Mouse (Mus musculus): ENCODE measurements at regions not wholly inside any gene's neighbourhood (a gene's known extent, or its start where the extent isn't known, plus 50 kb on each side); places are given as distances from the start of the nearest gene placed in this dataset.
A peak's percentile ranks its signal among the peaks of the same experiment; 100 is the strongest.

DNA sequence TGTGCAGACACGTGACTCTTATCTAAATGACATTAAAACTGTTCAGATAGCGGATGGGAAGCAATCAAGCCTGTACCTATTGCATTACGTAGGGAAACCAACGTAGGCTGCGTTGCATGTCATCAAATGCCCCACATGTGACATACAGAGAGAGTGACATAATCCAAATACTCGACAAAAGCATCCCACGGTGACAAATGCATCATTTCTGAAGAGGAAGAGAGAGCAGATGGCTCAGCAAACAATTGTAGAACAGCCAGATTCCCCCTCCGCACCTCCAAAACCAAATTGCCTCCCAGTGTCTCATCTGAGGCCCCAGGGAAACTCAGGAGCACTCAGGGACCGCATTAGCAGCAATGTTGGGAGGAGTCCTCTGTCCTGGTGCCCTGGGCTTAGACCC is 163.4 kb upstream of the Nr4a3 start:
- DNase-seq (ENCODE audit: low spot score), result no peak

DNA sequence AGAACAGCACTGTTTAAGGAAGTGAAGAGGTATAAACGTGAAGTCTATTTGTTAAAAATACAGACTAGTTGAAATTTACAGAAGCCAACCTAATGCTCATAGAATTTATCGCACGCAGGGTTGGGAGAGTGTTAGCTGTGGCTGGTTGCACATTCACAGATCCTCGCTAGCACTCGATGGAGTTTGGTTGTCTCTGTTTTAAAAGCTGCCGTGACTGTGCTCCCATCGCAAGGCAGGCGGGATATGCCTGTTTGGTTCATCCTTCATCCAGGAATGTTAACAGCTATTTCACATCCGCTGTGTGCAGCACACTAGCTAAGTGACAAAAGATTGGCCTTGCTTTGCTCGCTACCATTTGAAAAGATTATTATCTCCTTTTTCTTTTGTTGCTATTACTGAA is 162.9 kb upstream of the Nr4a3 start:
- peak; percentile 29 for DNase-seq (ENCODE audit: low spot score)

DNA sequence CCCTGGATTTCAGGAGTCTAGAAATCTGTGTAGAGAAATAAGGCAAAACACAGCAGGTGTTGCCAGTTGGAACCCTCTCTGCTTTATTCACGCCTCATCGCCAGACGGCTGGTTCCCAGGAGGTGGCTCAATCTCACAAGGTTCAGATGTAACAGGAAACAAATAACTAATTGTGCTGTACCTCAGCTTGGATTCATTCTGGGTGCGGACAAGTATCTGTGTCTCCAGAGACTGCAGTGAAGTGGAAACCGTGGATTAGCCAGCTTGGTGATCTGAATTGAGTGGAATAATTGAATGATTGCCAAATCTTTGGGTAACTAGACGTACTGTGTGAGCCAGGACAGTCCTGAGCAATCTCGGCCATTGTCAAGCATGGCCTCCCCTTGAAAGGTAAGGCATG is 145.4 kb upstream of the Nr4a3 start:
- DNase-seq (ENCODE audit: low spot score), result no peak

DNA sequence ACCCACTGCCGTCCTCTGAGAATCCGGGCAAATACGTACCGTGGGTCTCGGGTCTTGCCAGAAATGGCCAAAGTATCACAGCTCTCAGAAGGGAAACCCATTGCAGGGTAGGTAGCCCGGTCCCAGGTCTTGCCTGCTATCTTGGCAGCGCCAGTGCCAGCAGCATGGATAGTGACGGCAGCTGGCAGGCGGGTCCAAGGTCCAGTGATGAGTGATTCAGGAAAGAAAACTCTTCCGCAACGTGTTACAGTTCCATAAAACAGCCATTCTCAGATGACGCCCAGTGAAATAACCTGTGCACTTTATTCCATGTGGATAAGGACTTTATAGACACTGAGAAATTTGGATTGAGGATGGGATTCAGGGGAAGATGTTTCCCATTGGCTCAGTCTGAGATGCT is 142.2 kb upstream of the Nr4a3 start:
- DNase-seq (ENCODE audit: low spot score), result no peak

DNA sequence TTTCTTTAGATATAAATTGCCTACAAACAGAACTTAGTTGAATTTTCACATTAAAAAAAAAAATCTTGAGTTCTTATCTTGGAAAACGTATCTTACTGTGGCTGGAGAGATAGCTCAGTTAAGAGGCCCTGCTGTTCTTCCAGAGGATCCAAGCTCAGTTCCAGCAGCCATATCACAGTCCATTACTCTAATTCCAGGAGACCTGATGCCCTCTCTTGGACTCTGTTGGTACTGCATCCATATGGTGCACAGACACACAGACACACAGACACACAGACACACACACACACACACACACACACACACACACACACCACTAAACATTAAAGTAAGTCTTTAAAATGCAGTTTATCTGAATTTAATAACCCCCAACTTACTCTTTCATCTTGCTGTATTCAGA is 132.7 kb upstream of the Nr4a3 start:
- DNase-seq (ENCODE audit: low spot score), result peak; percentile 14

DNA sequence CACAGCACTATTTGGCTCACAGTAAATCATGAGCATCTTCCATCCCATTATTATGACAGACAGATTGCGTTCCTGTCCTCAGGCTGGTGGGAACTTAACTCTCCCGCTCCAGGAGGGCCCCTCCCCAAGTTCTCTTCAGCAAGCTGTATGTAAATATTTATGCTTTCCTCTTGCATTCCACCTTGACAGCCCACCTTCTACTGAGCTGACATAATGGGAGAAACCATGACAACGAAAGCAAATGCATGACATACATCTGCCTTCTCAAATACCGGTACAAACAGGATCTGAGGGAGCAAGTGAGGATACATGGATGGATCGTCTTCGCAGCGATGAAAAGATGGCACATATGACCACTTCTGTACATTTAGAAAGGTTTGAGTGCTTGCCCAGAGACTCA is 125.4 kb upstream of the Nr4a3 start:
- DNase-seq (ENCODE audit: low spot score), result no peak

DNA sequence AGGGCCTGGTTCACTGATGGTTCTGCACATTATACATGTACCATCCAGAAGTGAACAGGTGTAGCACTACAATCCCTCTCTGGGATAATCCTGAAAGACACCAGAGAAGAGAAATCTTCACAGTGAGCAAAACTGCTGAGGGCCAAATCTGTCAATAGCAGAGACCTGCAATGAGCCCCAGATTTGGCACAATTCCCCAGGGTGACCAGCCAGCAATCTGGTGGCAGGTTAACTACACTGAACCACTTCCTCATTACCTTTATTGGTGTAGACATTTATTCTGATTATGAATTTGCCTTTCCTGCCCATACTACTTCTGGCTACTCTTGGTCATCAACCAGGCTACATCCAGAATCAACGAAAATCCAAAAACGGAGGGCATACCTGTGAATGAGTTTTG is 113.5 kb upstream of the Nr4a3 start:
- no peak for DNase-seq (ENCODE audit: low spot score)

DNA sequence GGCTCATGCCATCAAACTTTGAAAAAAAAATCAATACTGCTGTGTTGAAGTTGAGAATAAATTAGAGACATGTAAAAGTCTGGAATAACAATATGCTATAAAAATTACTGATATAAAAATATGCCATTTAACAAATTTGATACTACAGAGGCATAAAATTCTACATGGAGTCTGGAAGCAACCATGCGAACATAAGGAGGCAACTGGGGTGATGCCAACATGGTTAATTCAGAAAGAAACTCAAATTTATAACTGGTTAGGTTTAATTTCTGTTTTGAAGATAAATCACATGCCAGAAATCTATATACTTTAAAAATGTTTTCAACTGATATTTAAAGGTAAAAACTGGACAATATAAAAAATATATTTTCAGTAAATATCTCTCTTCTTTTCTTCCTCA is 111.4 kb upstream of the Nr4a3 start:
- no peak for DNase-seq (ENCODE audit: low spot score)

DNA sequence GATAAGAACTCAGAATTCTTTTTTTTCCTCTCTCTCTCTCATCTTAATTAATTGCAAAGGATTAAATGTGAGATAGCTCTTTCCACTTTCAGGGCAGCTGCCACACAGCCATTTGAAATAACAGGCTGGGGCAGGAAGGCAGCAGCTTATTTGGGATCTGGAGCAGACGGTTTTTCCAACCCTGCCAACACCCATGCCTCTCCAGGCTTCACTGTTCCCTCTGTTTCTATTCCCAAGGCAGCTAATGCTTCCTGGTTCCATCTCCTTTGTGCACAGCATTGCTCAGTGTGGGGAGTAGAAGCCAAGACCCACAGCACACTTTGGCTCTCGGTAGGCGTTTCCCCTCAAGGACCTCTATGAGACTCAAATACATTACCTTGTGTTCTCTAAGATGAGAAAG is 109.4 kb upstream of the Nr4a3 start:
- DNase-seq (ENCODE audit: low spot score), result no peak

DNA sequence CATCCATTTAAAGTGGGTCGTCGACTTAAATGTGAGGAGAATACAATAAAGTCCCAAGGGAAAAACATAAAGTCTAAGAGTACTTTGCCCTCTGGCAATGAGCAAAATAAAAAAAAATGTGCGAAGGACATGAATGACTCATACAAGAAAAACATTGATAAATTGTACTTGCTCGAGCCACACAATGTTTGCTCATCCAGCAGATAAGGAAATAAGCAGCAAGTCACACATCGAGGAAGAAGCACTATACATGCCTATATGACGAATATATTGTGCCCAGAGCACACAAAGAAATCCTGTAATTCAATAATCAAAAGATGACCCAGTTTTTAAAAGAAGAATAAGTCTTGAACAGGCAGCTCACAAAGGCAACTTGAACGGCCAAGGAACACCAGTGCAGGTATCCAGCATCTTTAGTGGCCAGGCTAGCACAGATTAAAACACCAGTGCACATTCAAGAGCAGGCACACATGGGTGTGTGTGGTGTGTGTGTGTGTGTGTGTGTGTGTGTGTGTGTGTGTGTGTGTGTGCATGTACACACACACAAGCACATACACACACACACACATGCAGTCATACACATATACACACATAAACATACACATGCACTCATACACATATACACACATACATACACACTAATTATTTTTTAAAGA is 108.4 kb upstream of the Nr4a3 start:
- no peak for DNase-seq (ENCODE audit: low spot score)

DNA sequence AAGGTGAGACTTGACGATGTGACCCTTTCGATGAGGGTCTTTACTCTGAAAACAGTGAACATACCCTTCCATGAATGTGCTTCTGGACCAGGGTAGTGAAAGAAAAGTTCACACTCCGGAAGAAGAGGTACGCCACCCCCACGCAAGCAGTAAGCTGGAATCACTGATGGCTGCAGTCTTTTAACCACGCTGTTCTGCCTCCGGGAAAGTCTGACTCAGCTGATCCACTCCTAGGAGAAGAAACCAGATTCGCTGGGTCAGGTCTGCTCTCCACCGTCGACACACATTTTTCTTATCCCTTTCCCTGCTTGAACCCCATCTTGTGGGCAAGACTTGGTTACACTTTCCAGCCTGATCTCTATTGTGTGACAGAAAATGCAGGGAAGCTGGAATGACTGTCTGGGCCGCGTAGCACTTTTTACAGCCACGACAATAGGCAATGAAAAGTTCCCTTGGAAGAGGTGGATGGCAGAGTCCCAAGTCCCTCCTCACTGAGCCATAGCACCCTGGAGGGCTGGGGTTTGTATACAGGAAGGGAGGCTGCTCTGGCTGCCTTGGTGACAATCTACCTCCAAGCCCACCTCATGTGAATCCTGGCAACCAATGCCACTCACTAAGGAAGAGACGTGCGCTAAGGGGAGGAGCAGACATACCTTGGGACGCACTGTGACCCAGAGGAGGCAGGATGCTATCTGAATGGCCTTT is 96.9 kb upstream of the Nr4a3 start:
- no peak for DNase-seq (ENCODE audit: low spot score)

DNA sequence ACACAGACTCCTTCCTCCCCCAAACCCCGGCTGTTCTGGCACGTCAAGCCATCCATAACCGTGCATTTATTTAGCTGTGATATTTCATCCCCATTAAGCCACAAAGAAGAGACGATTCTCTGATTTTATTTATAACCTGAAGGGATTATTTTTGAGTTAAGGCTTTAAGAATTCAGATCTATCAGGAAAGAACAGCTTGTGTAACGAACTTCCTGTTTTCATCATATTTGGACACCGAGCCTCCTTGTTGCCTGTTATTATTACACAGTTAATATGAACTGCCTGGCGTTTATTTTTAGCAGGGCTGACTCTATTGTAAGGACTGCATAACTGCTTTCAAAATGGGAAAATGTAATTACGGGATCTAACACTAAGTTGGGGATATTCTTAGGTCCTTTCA is 96.2 kb upstream of the Nr4a3 start:
- DNase-seq (ENCODE audit: low spot score), result no peak

DNA sequence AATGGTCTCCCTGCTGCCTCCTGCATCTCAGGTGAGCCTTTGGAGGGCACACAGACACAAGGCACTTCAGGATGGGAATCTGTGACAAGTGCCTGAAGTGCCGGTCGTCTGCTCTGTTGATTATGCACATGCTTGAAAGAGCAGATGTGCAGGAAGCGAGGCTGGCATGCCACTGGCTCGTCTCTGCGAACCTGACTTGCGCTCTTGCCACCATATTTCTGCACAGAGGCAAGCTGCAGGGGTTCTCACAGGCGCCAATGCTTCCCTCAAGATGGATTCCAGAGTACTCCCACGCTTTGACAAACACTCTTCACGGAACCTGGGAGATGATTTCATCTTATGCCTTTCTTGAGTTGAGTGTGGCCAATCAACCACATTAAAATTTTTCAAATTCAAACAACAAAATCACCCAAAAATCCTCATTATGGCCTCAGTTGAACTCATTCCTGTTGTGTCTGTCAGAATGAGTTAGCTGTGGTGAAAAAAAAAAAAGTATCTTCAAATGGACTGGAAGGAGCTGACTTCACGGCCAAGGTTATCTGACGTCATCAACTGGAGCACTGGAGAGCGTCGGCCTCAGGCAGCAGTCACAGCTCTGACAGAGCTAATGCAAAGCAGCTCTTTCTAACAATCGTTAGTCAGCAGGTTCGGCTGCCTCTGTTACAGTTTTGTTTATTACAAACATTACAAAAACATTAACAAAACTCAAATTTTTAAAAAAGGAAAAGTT is 90.2 kb upstream of the Nr4a3 start:
- DNase-seq (ENCODE audit: low spot score), result peak; percentile 21

DNA sequence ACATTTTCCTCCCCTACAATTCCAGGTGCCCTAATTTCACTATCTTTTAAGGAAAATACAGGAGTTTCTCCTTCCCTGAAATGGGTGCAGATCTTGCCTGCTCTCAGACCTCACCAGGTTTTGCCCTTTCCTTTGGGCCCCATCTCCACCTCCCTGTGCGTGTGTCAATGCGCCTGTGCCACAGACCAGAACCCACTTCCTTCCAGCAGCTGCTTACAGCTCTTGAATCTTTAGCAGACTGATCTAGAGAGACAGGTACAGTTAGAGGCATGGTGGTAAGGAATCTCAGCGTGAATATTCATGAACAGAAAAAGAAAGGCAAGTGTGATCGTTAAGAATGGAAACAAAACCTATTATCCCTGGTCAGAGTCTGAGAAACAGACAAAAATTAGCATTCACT is 80.3 kb upstream of the Nr4a3 start:
- DNase-seq (ENCODE audit: low spot score), result no peak

DNA sequence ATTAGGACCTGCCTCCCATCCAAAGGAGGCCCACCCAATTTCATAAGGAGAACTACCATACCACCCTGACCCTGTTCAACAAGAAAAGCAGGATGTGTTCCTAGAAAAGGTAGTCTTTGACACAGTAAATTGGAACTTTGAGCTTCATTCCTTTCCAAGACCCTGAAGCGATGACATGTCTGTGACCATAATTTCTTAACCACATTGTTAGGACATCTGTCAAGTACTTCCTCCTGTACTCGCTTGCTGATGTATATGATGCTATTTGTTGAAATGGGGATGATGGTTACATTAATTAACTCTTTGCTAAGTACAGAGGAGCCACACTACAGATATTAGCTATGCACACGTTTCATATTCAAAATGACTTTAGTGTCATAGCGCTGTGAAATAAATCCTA is 73.1 kb upstream of the Nr4a3 start:
- no peak for DNase-seq (ENCODE audit: low spot score)

DNA sequence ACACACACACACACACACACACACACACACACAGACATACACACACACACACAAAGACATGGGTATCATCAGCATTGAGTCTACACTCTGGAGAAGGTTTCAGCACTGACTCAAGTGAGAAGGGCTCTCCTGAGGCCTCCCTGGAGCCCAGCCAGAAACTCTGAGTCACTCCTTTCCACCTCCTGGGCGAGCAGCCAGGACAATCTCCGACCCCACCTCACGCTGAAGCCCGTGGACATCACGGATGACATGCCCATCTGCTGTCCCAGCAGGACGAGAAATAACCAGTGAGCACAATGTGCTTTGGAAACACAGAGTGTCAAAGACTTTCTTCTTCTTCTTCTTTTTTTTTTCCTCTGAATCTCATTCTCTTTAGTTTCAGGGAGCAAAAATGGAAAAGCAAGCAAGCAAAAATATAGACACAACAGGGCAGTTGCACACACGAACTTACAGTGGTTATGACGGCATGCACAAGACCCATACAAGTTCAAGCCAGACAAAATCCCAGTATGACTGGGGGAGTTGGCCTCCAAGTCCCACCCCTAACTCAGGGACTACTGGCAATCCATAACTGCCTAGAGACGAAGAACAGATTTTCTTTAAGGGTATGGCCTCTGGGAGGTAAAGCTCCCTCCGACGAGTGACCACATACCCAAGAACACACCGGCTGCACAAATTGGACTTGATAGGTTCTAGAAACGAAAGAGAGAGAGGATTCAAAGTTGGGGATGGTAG is 65.2 kb upstream of the Nr4a3 start:
- DNase-seq (ENCODE audit: low spot score), result no peak
